Mouse (Mus musculus) MEL (cell line): Measurements from ENCODE around the gene Gm6993. TPM values are rescaled to one million over a fixed set of nuclear protein-coding genes. Genes with fewer than 3 reads are reported as not detected.

ENCODE experiments used
- DNase-seq: peaks from one replicate; pipeline ENCODE4 v3.0.0; 2011; ENCODE audit warnings: low read depth, low spot score
- H3K27ac ChIP-seq: 2 replicates; pipeline ENCODE4 v1.5.1; 2012; ENCODE audit warnings: low read depth, mild to moderate bottlenecking, control low read depth, low read length, moderate library complexity; ENCODE audit not compliant: control insufficient read depth
- H3K27me3 ChIP-seq, 2 experiments: fragments of 150-350 bp in 1 of 2; sonication (generic) in 1 of 2; 2 replicates each; pipeline ENCODE4 v1.6.1; 2012; ENCODE audit warnings: low read length in 2 of 2, mild to moderate bottlenecking in 2 of 2, improper control_type of control experiment in 1 of 2, moderate library complexity in 1 of 2; ENCODE audit not compliant: insufficient read depth in 2 of 2, control insufficient read depth in 1 of 2
- H3K36me3 ChIP-seq, 2 experiments: 2 replicates each; pipeline ENCODE4 v1.6.1; 2012 to 2014; ENCODE audit warnings: low read length in 2 of 2, improper control_type of control experiment in 1 of 2, inconsistent platforms in 1 of 2, mild to moderate bottlenecking in 1 of 2; ENCODE audit not compliant: insufficient read depth in 2 of 2, control insufficient read depth in 1 of 2
- H3K4me1 ChIP-seq, 2 experiments: fragments of 150-350 bp in 1 of 2; sonication (generic) in 1 of 2; 2 replicates each; pipeline ENCODE4 v1.6.1; 2012; ENCODE audit warnings: low read length in 2 of 2, improper control_type of control experiment in 1 of 2, mild to moderate bottlenecking in 1 of 2; ENCODE audit not compliant: insufficient read depth in 2 of 2, control insufficient read depth in 1 of 2
- H3K4me3 ChIP-seq, 2 experiments: fragments of 150-350 bp in 1 of 2; sonication (generic) in 1 of 2; 2 replicates each; pipeline ENCODE4 v1.5.1; 2012; ENCODE audit warnings: low read depth in 2 of 2, low read length in 2 of 2, mild to moderate bottlenecking in 2 of 2, moderate library complexity in 2 of 2, control low read depth in 1 of 2, improper control_type of control experiment in 1 of 2; ENCODE audit not compliant: control insufficient read depth in 1 of 2, insufficient read depth in 1 of 2
- H3K79me2 ChIP-seq: 2 replicates; pipeline ENCODE4 v1.6.1; 2012; ENCODE audit warnings: mild to moderate bottlenecking, low read length, moderate library complexity; ENCODE audit not compliant: control insufficient read depth, poor library complexity, insufficient read depth
- H3K9ac ChIP-seq: 2 replicates; pipeline ENCODE4 v1.6.1; 2012; ENCODE audit warnings: low read depth, mild to moderate bottlenecking, control low read depth, low read length, moderate library complexity; ENCODE audit not compliant: control insufficient read depth, poor library complexity, severe bottlenecking
- H3K9me3 ChIP-seq: fragments of 150-350 bp; sonication (generic); replicated peaks from 2 replicates; pipeline ENCODE4 v1.6.1; 2012; ENCODE audit warnings: mild to moderate bottlenecking, low read length, improper control_type of control experiment, moderate library complexity; ENCODE audit not compliant: insufficient read depth
- BHLHE40 ChIP-seq: IDR thresholded peaks from 2 replicates; pipeline ENCODE4 v1.6.1; 2012; ENCODE audit warnings: low read depth, mild to moderate bottlenecking, inconsistent platforms, low read length, improper control_type of control experiment, borderline replicate concordance
- CHD1 ChIP-seq: IDR thresholded peaks from 2 replicates; pipeline ENCODE4 v1.6.1; 2012; ENCODE audit warnings: low read depth, mild to moderate bottlenecking, inconsistent platforms, low read length, improper control_type of control experiment
- ETS1 ChIP-seq: IDR thresholded peaks from 2 replicates; pipeline ENCODE4 v1.6.1; 2012; ENCODE audit warnings: low read depth, mild to moderate bottlenecking, inconsistent platforms, low read length, improper control_type of control experiment, moderate library complexity
- GABPA ChIP-seq: IDR thresholded peaks from 2 replicates; pipeline ENCODE4 v1.6.1; 2012; ENCODE audit warnings: low read depth, mild to moderate bottlenecking, inconsistent platforms, low read length, improper control_type of control experiment, moderate library complexity
- GATA1 ChIP-seq: IDR thresholded peaks from 2 replicates; pipeline ENCODE4 v1.6.1; 2011; ENCODE audit warnings: low read depth, low read length, improper control_type of control experiment
- HCFC1 ChIP-seq: IDR thresholded peaks from 2 replicates; pipeline ENCODE4 v1.6.1; 2012; ENCODE audit warnings: low read depth, mild to moderate bottlenecking, inconsistent platforms, low read length, improper control_type of control experiment, moderate library complexity
- JUND ChIP-seq: IDR thresholded peaks from 2 replicates; pipeline ENCODE4 v1.6.1; 2011; ENCODE audit warnings: low read depth, mild to moderate bottlenecking, improper control_type of control experiment, low read length
- KAT2A ChIP-seq: conservative IDR thresholded peaks from 2 replicates; pipeline ENCODE4 v1.6.1; 2012; ENCODE audit warnings: low read depth, low read length, improper control_type of control experiment, inconsistent platforms
- MAFK ChIP-seq: IDR thresholded peaks from 2 replicates; pipeline ENCODE4 v1.6.1; 2011; ENCODE audit warnings: low read depth, mild to moderate bottlenecking, low read length, improper control_type of control experiment, borderline replicate concordance
- MAZ ChIP-seq: IDR thresholded peaks from 2 replicates; pipeline ENCODE4 v1.6.1; 2012; ENCODE audit warnings: low read depth, mild to moderate bottlenecking, inconsistent platforms, low read length, improper control_type of control experiment
- MXI1 ChIP-seq: IDR thresholded peaks from 2 replicates; pipeline ENCODE4 v1.6.1; 2011; ENCODE audit warnings: mild to moderate bottlenecking, low read depth, low read length, improper control_type of control experiment
- MYB ChIP-seq: IDR thresholded peaks from 2 replicates; pipeline ENCODE4 v1.6.1; 2011; ENCODE audit warnings: mild to moderate bottlenecking, low read depth, low read length, improper control_type of control experiment
- NELFE ChIP-seq: IDR thresholded peaks from 2 replicates; pipeline ENCODE4 v1.6.1; 2011; ENCODE audit warnings: low read depth, low read length, improper control_type of control experiment
- NRF1 ChIP-seq: IDR thresholded peaks from 2 replicates; pipeline ENCODE4 v1.6.1; 2014; ENCODE audit warnings: low read depth, mild to moderate bottlenecking, inconsistent platforms, low read length, improper control_type of control experiment, moderate library complexity; ENCODE audit not compliant: poor library complexity, insufficient read depth, severe bottlenecking
- RAD21 ChIP-seq: IDR thresholded peaks from 2 replicates; pipeline ENCODE4 v1.6.1; 2011; ENCODE audit warnings: mild to moderate bottlenecking, low read depth, low read length, improper control_type of control experiment
- TAL1 ChIP-seq: IDR thresholded peaks from 2 replicates; pipeline ENCODE4 v1.6.1; 2012; ENCODE audit warnings: mild to moderate bottlenecking, inconsistent platforms, low read length, moderate library complexity, mixed read lengths
- ZNF384 ChIP-seq: IDR thresholded peaks from 2 replicates; pipeline ENCODE4 v1.6.1; 2012; ENCODE audit warnings: low read depth, mild to moderate bottlenecking, inconsistent platforms, low read length, improper control_type of control experiment
- polyA plus RNA-seq, 2 experiments: library from polyadenylated mRNA; stranded (reverse) in 1 of 2; unstranded in 1 of 2; fragments of >175 nt in 1 of 2; fragments of >200 nt in 1 of 2; gene quantifications; 2 replicates each; pipeline versions ENCODE4 v1.2.1 to v1.2.4; 2012; ENCODE audit warnings: low replicate concordance in 2 of 2, low read depth in 1 of 2; ENCODE audit not compliant: insufficient read length in 2 of 2, insufficient read depth in 1 of 2, missing spikeins in 1 of 2
- total RNA-seq: library from RNA; depleted of rRNA; stranded (reverse); fragments of 300-350 nt; gene quantifications from 2 replicates; pipeline ENCODE4 v1.2.3, GENCODE M21; 2012

Gm6993 gene
- total and polyA plus RNA-seq, 3 experiments, result not detected

DNA sequence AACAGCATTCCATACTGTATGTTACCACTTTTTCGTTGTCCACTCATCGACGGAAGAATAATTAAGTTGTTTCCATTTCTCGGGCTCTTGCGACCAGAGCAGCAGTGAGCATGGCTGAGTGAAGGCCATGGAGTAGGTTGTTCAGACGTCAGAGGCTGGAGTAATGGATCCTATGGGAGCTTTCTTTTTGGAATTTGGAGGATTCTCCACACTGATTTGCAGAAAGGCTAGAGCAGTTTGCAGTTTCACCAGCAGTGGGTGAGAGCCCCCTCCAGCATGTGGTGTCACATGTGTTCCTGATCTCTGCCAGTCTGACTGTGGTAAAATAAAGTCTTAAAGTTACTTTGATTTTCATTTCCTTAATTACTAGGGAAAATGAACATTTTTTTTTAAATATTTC lies 25.6 kb upstream of the Gm6993 start:
- Histone ChIP-seq H3K4me1 (no peaks in the 10 kb centered on the region), H3K9me3 (no peaks in the 10 kb centered on the region), H3K27ac (no peak overlapping the region), H3K27me3 (no peaks in the 10 kb centered on the region), H3K79me2 (no peaks in the 10 kb centered on the region), H3K9ac (no peak overlapping the region), H3K4me3 (no peak overlapping the region), H3K36me3 (no peaks in the 10 kb centered on the region)
- no peak for DNase-seq
- TF ChIP-seq MAZ (no peak), BHLHE40 (no peak), GABPA (no peak), CHD1 (no peak), RAD21 (no peak), ZNF384 (no peak)

- H3K79me2 ChIP-seq, result no peaks in the 10 kb centered on the region
- no peak for TF ChIP-seq GATA1
- TF ChIP-seq MXI1, result no peak
- no peak for TF ChIP-seq ZNF384
- TF ChIP-seq ETS1, result no peak
- no peak for TF ChIP-seq MYB
- no peak for TF ChIP-seq JUND
- TF ChIP-seq NRF1, result no peak
- TF ChIP-seq, all 39 proteins: peak for 0
- no peaks in the 10 kb centered on the region for H3K4me1 ChIP-seq
- no peak for DNase-seq
- no peaks in the 10 kb centered on the region for H3K27me3 ChIP-seq
- no peak overlapping the region for H3K4me3 ChIP-seq
- no peak overlapping the region for H3K27ac ChIP-seq
- H3K36me3 ChIP-seq, result no peaks in the 10 kb centered on the region
- no peaks in the 10 kb centered on the region for H3K9me3 ChIP-seq
- H3K9ac ChIP-seq, result no peak overlapping the region
Measured at GRCm38 (mm10) chr12:31217232-31217631, 23.3 kb upstream of the Gm6993 start.

- H3K9ac ChIP-seq, result no peak overlapping the region
- no peak overlapping the region for H3K4me3 ChIP-seq
- no peak overlapping the region for H3K27ac ChIP-seq
- H3K27me3 ChIP-seq, result no peaks in the 10 kb centered on the region
- H3K9me3 ChIP-seq, result no peaks in the 10 kb centered on the region
- no peak for DNase-seq
- H3K4me1 ChIP-seq, result no peaks in the 10 kb centered on the region
- H3K79me2 ChIP-seq, result no peaks in the 10 kb centered on the region
- TF ChIP-seq NELFE, result no peak
- no peak for TF ChIP-seq HCFC1
- no peak for TF ChIP-seq TAL1
- no peak for TF ChIP-seq MXI1
- TF ChIP-seq MAFK, result no peak
- no peak for TF ChIP-seq KAT2A
- H3K36me3 ChIP-seq, result no peaks in the 10 kb centered on the region
Measured at GRCm38 (mm10) chr12:31218774-31219173, 21.8 kb upstream of the Gm6993 start.
